Mouse (Mus musculus) adrenal gland, postnatal 10 days (tissue): ENCODE data around the gene Fkbp10. TPM values are rescaled to one million over a fixed set of nuclear protein-coding genes. Genes with fewer than 3 reads are reported as not detected.
A peak's percentile ranks its signal among the peaks of the same experiment; 100 is the strongest.

Experiments
- DNase-seq: peaks from one replicate; pipeline ENCODE4 v3.0.0; 2021; ENCODE audit warnings: mixed read lengths
- total RNA-seq, 2 experiments: library from RNA; stranded (reverse); gene quantifications; 2 replicates each; pipeline ENCODE4 v1.2.3; 2021

The Fkbp10 gene
- total RNA-seq, 2 experiments from 2014 or later: 46.5 to 49.1 TPM

GRCm38 (mm10) chr11:100393733-100394132 lies 21.8 kb upstream of the Fkbp10 start:
- no peak for DNase-seq

- no peak for DNase-seq
Measured at GRCm38 (mm10) chr11:100394353-100395074, 21.0 kb upstream of the Fkbp10 start.

GRCm38 (mm10) chr11:100395200-100395599 lies 20.3 kb upstream of the Fkbp10 start:
- DNase-seq: peak; percentile 84

GRCm38 (mm10) chr11:100395861-100396631 lies 19.5 kb upstream of the Fkbp10 start:
- peak; percentile 51 for DNase-seq

GRCm38 (mm10) chr11:100396886-100397599 lies 18.5 kb upstream of the Fkbp10 start:
- DNase-seq: no peak

GRCm38 (mm10) chr11:100397600-100398389 lies 17.7 kb upstream of the Fkbp10 start, which contains the start of gene Jup:
TSS of gene Jup (minus strand) at chr11:100397763.
- DNase-seq: peak; percentile 99

GRCm38 (mm10) chr11:100398517-100398916 lies 17.0 kb upstream of the Fkbp10 start:
- no peak for DNase-seq

GRCm38 (mm10) chr11:100399320-100399719 lies 16.2 kb upstream of the Fkbp10 start:
- no peak for DNase-seq

- no peak for DNase-seq
Measured at GRCm38 (mm10) chr11:100399727-100400538, 15.6 kb upstream of the Fkbp10 start.

- no peak for DNase-seq
Measured at GRCm38 (mm10) chr11:100400842-100401241, 14.7 kb upstream of the Fkbp10 start.

GRCm38 (mm10) chr11:100402240-100402639 lies 13.3 kb upstream of the Fkbp10 start:
- no peak for DNase-seq

- DNase-seq: no peak
Measured at GRCm38 (mm10) chr11:100402682-100403081, 12.8 kb upstream of the Fkbp10 start.

- peak; percentile 31 for DNase-seq
Measured at GRCm38 (mm10) chr11:100403445-100404134, 11.9 kb upstream of the Fkbp10 start.

- no peak for DNase-seq
Measured at GRCm38 (mm10) chr11:100404456-100405074, 10.9 kb upstream of the Fkbp10 start.

- no peak for DNase-seq
Measured at GRCm38 (mm10) chr11:100406273-100406672, 9.2 kb upstream of the Fkbp10 start.

- no peak for DNase-seq
Measured at GRCm38 (mm10) chr11:100406995-100407705, 8.3 kb upstream of the Fkbp10 start.

- peak; percentile 82 for DNase-seq
Measured at GRCm38 (mm10) chr11:100408076-100408834, 7.2 kb upstream of the Fkbp10 start.

GRCm38 (mm10) chr11:100408835-100409462 lies 6.5 kb upstream of the Fkbp10 start:
- DNase-seq: no peak
